Mouse (Mus musculus): ENCODE measurements around the gene Tubg2. TPM values are rescaled to one million over a fixed set of nuclear protein-coding genes. Genes with fewer than 3 reads are reported as not detected.
"Not testable (repeated sequence)": the region's sequence is repeated elsewhere in the genome, so short reads cannot be mapped to it uniquely, and the experiment has no call there.

Gene Tubg2
- 10.4 and 12.9 TPM in 2 replicates for polyA plus RNA-seq (2016; fragmentation: Nextera tagmentation; extraction: Ambion mirVana)

DNA sequence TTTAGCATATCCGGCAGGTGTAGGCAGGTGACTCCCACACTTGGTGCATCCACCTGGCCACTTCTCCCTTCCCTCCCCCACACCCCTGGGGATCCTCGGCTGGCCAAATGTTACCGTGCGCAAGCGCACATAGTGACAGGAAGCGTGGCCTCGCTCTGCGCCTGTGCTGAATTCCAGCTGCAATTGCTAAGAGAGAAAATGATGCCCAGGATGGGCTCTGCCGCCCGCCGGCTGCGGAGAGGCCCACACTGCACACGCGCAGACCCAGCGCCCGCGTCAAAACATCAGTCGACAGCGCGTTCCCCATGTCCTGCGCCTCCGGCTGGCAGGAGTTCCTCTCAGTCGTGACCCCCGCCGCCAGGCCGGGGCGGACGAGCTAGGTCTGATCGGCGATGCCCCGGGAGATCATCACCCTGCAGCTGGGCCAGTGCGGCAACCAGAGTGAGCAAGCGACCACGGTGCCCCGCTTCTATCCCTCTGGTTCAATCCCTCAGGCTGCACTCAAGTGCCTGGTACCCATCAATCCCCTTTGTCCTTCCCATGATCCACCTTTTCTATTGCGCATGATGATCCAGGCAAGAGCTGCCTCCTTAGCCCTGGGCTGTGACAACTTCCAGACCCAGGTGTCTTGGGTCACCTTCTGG is at the start of gene Tubg2:
Gene Tubg2, plus strand, starts transcription at position 180 of the 644 bp plus-strand sequence.
- no peaks in the 10 kb centered on the region for H3K36me3 ChIP-seq
- peak within 1 kb of the TSS; percentile 42 for H3K4me3 ChIP-seq
- peak within 1 kb of the TSS; percentile 67 for H3K9ac ChIP-seq
- peak within 1 kb of the TSS; percentile 88 for H3K27ac ChIP-seq
- peak; percentile 88 for ATAC-seq (ENCODE audit: low FRiP score)
- peaks cover 9% of the 10 kb centered on the region for H3K4me1 ChIP-seq
- peaks cover 28% of the 10 kb centered on the region for H3K27me3 ChIP-seq
- peak within 1 kb of the TSS; percentile 64 for H3K4me2 ChIP-seq (replicated peaks)
- WGBS = 3% methylated on average over 36 of the region's 36 CpGs
- no peaks in the 10 kb centered on the region for H3K9me3 ChIP-seq (replicated peaks)

- 79% methylated on average over 4 of the region's 4 CpGs for WGBS
- ATAC-seq (ENCODE audit: low FRiP score) = no peak
- no peak overlapping the region for H3K27ac ChIP-seq
- no peak overlapping the region for H3K4me2 ChIP-seq (replicated peaks)
- H3K27me3 ChIP-seq = no peaks in the 10 kb centered on the region
- no peak overlapping the region for H3K9ac ChIP-seq
- no peak overlapping the region for H3K4me3 ChIP-seq
- no peaks in the 10 kb centered on the region for H3K9me3 ChIP-seq (replicated peaks)
- no peaks in the 10 kb centered on the region for H3K4me1 ChIP-seq
- H3K36me3 ChIP-seq = 0 out of 2 replicates have a peak, but pooled peaks cover 4% of the 10 kb centered on the region
These were observed 46.4 kb upstream of the Tubg2 start for GRCm38 (mm10) chr11:101109351-101109750.

- WGBS = 66% methylated on average over 5 of the region's 5 CpGs
- Histone ChIP-seq H3K27me3 (no peaks in the 10 kb centered on the region), H3K4me1 (peaks cover 7% of the 10 kb centered on the region; the same call in 1 of the 2 replicates)
These were observed 45.0 kb upstream of the Tubg2 start for GRCm38 (mm10) chr11:101110708-101111107.

GRCm38 (mm10) chr11:101111178-101111577 is 44.5 kb upstream of the Tubg2 start:
- Histone ChIP-seq H3K4me2 (replicated peaks) (no peak overlapping the region), H3K4me3 (no peak overlapping the region), H3K4me1 (peaks cover 12% of the 10 kb centered on the region; the same call in 1 of the 2 replicates), H3K27me3 (no peaks in the 10 kb centered on the region), H3K27ac (no peak overlapping the region), H3K9ac (no peak overlapping the region), H3K9me3 (replicated peaks) (no peaks in the 10 kb centered on the region), H3K36me3 (no peaks in the 10 kb centered on the region)
- ATAC-seq (ENCODE audit: low FRiP score) = no peak
- WGBS = 92% methylated on average over 4 of the region's 4 CpGs

More at GRCm38 (mm10) chr11:101110708-101111107, 45.0 kb upstream of the Tubg2 start:
- Histone ChIP-seq H3K36me3 (0 out of 2 replicates have a peak, but pooled peaks cover 2% of the 10 kb centered on the region), H3K27ac (no peak overlapping the region), H3K4me2 (replicated peaks) (no peak overlapping the region), H3K4me3 (no peak overlapping the region), H3K9ac (no peak overlapping the region; the same call in 1 of the 2 replicates), H3K9me3 (replicated peaks) (no peaks in the 10 kb centered on the region)
- ATAC-seq (ENCODE audit: low FRiP score) = no peak

GRCm38 (mm10) chr11:101112186-101112585 is 43.5 kb upstream of the Tubg2 start:
- Histone ChIP-seq H3K4me2 (replicated peaks) (no peak overlapping the region), H3K27ac (no peak overlapping the region), H3K4me3 (no peak overlapping the region), H3K9ac (no peak overlapping the region), H3K27me3 (no peaks in the 10 kb centered on the region), H3K36me3 (no peaks in the 10 kb centered on the region), H3K4me1 (peaks cover 14% of the 10 kb centered on the region; the same call in 1 of the 2 replicates), H3K9me3 (replicated peaks) (no peaks in the 10 kb centered on the region)
- 93% methylated on average over 3 of the region's 3 CpGs for WGBS
- ATAC-seq (ENCODE audit: low FRiP score) = no peak

DNA sequence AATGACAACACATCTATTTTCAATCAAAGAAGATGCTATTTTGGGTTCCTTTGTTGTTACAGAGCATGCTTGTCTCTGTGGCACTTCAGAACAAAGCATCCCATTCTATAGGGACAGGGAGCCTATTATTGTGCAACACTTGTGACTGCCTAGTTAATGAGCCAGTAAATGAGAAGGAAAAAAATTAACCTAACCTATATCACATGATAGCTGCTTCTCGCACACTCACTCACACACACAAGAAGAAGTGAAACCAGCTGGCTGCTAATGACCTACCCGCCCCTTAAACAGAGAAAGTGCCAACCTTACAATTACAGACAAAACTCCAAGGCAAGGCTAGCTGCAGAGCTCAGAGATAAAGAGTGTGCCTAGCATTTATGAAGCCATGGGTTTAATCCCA is 40.1 kb upstream of the Tubg2 start:
- no peaks in the 10 kb centered on the region for H3K27me3 ChIP-seq
- H3K4me3 ChIP-seq = no peak overlapping the region
- H3K27ac ChIP-seq = peak overlapping the region; percentile 58
- H3K4me2 ChIP-seq (replicated peaks) = peak overlapping the region; percentile 2; the same call in 1 of the 2 replicates
- no peaks in the 10 kb centered on the region for H3K9me3 ChIP-seq (replicated peaks)
- H3K36me3 ChIP-seq = no peaks in the 10 kb centered on the region
- peaks cover 33% of the 10 kb centered on the region for H3K4me1 ChIP-seq
- WGBS = 65% methylated on average over 2 of the region's 2 CpGs
- no peak overlapping the region for H3K9ac ChIP-seq
- ATAC-seq (ENCODE audit: low FRiP score) = no peak

DNA sequence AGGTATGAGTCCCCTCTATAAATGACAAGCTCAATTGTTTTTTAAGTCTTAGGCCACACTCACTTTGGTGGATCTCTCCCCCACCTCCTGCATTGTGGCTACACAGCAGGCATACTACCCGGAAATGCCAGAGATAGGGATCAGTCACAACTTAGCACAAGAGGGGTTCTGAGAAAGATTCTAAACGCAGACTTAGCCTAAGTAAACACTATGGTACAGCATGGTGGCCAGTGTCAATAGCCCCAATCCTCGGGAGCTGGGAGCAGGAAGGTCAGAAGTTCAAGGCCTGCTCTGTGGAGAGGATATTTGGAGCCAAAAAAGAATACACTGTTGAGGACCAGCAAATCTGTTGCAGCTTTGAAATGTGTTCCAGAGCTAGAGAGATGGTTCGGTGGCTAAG is 37.6 kb upstream of the Tubg2 start:
- Histone ChIP-seq H3K27ac (no peak overlapping the region), H3K9ac (peak overlapping the region; percentile 94), H3K27me3 (no peaks in the 10 kb centered on the region), H3K4me2 (replicated peaks) (peak overlapping the region; percentile 83), H3K4me3 (peak overlapping the region; percentile 92), H3K36me3 (peaks cover 6% of the 10 kb centered on the region), H3K9me3 (replicated peaks) (no peaks in the 10 kb centered on the region), H3K4me1 (peaks cover 44% of the 10 kb centered on the region)
- 53% methylated on average over 4 of the region's 4 CpGs for WGBS
- no peak for ATAC-seq (ENCODE audit: low FRiP score)

DNA sequence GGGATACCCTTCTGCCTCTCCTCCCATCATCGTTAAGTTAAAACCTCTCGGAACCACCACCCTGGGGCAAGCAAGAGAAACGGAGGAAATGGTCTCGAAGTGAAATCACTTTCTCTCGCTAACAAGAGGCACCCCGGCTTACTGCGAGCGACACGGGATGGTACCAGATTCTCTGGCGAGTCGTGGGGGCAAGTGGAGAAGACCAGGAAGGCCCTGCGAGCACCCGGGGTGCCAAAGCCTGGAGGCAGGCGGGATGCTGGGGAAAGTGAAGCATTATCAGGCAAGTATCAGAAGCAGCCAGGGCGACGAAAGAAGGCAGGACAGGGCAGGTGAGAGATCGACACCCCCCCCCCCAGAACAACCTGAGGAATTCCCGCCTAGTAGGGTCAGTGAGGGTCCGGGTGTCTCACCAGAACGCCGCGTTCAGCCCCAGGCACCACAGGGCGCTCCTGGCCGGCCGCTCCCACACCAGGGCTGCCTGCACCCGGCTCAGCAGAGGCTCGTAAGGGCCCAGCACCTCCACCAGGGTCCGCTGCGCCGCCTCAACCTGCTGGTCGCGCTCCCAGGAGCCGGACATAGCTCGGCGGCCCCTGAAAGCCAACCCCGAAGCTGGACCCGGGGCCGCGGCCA is 36.5 kb upstream of the Tubg2 start:
- H3K4me1 ChIP-seq = peaks cover 44% of the 10 kb centered on the region
- no peaks in the 10 kb centered on the region for H3K27me3 ChIP-seq
- H3K36me3 ChIP-seq = peaks cover 16% of the 10 kb centered on the region
- no peaks in the 10 kb centered on the region for H3K9me3 ChIP-seq (replicated peaks)
- H3K27ac ChIP-seq = peak overlapping the region; percentile 90
- under 1% methylated on average over 39 of the region's 39 CpGs for WGBS
- H3K4me2 ChIP-seq (replicated peaks) = peak overlapping the region; percentile 83
- H3K4me3 ChIP-seq = peak overlapping the region; percentile 92
- H3K9ac ChIP-seq = peak overlapping the region; percentile 94
- ATAC-seq (ENCODE audit: low FRiP score) = peak; percentile 78

- WGBS = under 1% methylated on average over 61 of the region's 61 CpGs
- peak; percentile 95 for ATAC-seq (ENCODE audit: low FRiP score)
- Histone ChIP-seq H3K27ac (peak within 1 kb of the TSS; percentile 90), H3K4me3 (peak within 1 kb of the TSS; percentile 92), H3K4me1 (peaks cover 44% of the 10 kb centered on the region), H3K9me3 (replicated peaks) (no peaks in the 10 kb centered on the region), H3K4me2 (replicated peaks) (peak within 1 kb of the TSS; percentile 83), H3K9ac (peak within 1 kb of the TSS; percentile 94), H3K27me3 (no peaks in the 10 kb centered on the region), H3K36me3 (peaks cover 22% of the 10 kb centered on the region)
These were observed 35.8 kb upstream of the Tubg2 start, which contains the start of the genes Retreg3 and Tubg1 for GRCm38 (mm10) chr11:101119761-101120544. TSS of gene Retreg3 (minus strand) at chr11:101119893. TSS of gene Tubg1 (plus strand) at chr11:101119938.

DNA sequence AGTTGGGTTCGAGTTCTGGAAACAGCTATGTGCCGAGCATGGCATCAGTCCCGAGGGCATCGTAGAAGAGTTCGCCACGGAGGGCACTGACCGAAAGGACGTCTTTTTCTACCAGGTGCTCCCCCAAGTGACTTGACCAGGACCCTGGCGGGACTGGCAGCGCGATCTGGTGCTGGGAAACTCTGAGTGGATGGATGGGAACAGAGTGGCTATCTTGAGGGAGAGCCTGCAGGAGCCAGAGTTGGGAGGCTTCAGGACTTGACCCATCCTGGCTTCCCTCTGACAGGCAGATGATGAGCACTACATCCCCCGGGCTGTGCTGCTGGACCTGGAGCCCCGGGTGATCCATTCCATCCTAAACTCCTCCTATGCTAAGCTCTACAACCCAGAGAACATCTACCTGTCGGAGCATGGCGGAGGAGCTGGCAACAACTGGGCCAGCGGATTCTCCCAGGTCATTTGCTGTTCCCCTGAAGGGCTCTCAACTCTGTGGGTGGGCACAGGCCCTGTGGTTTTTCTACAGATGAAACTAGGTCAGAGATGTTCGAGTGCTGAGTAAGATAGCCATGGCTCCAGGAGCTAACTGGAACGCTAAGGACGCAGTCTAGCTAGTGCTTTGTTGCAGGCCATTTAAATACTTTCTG is 35.0 kb upstream of the Tubg2 start:
- Histone ChIP-seq H3K36me3 (peaks cover 29% of the 10 kb centered on the region), H3K4me3 (peak overlapping the region; percentile 92), H3K4me2 (replicated peaks) (peak overlapping the region; percentile 83), H3K9me3 (replicated peaks) (no peaks in the 10 kb centered on the region), H3K27me3 (no peaks in the 10 kb centered on the region), H3K4me1 (peaks cover 37% of the 10 kb centered on the region), H3K27ac (peak overlapping the region; percentile 88), H3K9ac (peak overlapping the region; percentile 83)
- no peak for ATAC-seq (ENCODE audit: low FRiP score)
- 23% methylated on average over 19 of the region's 19 CpGs for WGBS

- not testable (repeated sequence) for H3K4me3 ChIP-seq; H3K27ac ChIP-seq; ATAC-seq (ENCODE audit: low FRiP score); H3K9me3 ChIP-seq (replicated peaks); H3K4me2 ChIP-seq (replicated peaks); H3K27me3 ChIP-seq; H3K9ac ChIP-seq
- peaks cover 12% of the 10 kb centered on the region for H3K4me1 ChIP-seq
- H3K36me3 ChIP-seq = peaks cover 47% of the 10 kb centered on the region
- WGBS = 95% methylated on average over 8 of the region's 8 CpGs
These were observed 31.2 kb upstream of the Tubg2 start for GRCm38 (mm10) chr11:101124494-101124893.

All from hindbrain, embryonic 12.5 days (tissue).